Mouse (Mus musculus): ENCODE measurements around the gene Vmn2r85.
"Not testable (repeated sequence)": the region's sequence is repeated elsewhere in the genome, so short reads cannot be mapped to it uniquely, and the experiment has no call there.

The Vmn2r85 gene

GRCm38 (mm10) chr10:130429603-130430002 lies at the start of gene Vmn2r85:
Gene Vmn2r85 (minus strand): TSS chr10:130429703.
- not testable (repeated sequence) for DNase-seq (ENCODE audit: low read depth, low spot score)

GRCm38 (mm10) chr10:130470311-130470760 lies 40.8 kb upstream of the Vmn2r85 start:
- peak; percentile 53 for DNase-seq (ENCODE audit: low read depth, low spot score)

- not testable (repeated sequence) for DNase-seq (ENCODE audit: low read depth, low spot score)
These were observed 26.4 kb upstream of the Vmn2r85 start, which contains the start of gene Vmn2r86 for GRCm38 (mm10) chr10:130455950-130456349. Gene Vmn2r86 (minus strand): TSS chr10:130456050.

- DNase-seq (ENCODE audit: low read depth, low spot score): no peak
These were observed 15.3 kb upstream of the Vmn2r85 start for GRCm38 (mm10) chr10:130444776-130445175.

GRCm38 (mm10) chr10:130434185-130434898 lies 4.8 kb upstream of the Vmn2r85 start:
- not testable (repeated sequence) for DNase-seq (ENCODE audit: low read depth, low spot score)

DNA sequence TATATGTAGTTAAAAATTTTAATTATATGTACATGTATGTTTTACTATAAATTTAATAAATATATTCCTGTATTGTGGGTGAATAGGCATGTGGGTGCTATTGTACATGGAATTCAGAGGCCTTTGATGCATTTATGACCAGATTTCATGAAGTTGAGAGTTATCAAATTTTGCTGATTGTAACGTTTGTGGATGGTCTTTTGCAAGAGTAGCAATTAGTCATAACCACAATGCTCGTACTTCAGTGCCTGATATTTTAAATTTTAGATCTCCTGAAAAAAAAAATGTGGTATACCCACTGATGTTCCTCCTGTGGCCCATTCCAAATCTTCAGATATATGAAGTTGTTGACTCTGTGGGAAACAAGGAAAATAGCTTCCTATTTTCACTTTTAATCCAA lies 7.1 kb downstream of the Vmn2r85 start:
- DNase-seq (ENCODE audit: low read depth, low spot score): not testable (repeated sequence)

GRCm38 (mm10) chr10:130420401-130420800 lies 9.1 kb downstream of the Vmn2r85 start:
- DNase-seq (ENCODE audit: low read depth, low spot score): no peak

DNA sequence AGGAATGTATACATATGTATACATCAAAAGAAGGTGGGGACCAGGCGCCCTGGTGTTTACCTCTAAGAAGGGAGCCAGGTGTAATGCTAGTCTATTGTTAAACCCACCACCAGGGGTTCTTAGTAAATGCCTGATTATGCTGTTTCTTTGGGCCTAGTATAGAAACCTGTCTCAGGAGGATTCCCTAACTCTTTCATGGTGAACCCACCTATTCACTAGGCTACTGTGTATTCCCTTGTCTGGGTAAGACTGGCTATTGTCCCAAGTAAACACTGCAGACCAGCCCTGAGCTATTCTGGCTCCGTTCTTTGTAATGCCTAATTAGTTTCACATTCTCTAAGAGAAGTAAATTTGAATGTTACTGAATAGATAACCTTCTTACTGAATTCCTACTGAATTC lies 9.5 kb downstream of the Vmn2r85 start:
- not testable (repeated sequence) for DNase-seq (ENCODE audit: low read depth, low spot score)

GRCm38 (mm10) chr10:130416352-130416751 lies 13.2 kb downstream of the Vmn2r85 start:
- DNase-seq (ENCODE audit: low read depth, low spot score): not testable (repeated sequence)

DNA sequence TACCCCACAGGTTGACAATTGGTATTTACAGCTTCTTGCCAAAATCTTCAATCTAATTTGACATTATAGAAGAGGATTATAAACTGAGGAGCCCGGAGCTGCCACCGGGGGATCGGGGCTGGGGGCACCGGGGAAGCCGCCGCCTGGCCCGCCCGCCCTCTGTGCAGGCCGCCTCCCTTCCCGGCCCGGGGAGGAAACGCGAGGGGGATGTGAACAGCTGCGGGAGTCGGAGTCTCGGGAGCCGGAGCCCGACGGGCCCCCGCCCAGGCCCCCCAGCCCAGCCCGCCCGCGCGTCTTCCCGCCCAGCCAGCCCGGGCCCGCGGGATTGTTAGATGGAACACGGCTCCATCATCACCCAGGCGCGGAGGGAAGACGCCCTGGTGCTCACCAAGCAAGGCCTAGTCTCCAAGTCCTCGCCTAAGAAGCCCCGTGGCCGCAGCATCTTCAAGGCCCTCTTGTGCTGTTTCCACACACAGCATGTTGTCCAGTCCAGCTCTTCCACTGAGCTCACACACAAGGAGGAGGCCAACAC lies 17.3 kb downstream of the Vmn2r85 start:
- DNase-seq (ENCODE audit: low read depth, low spot score): not testable (repeated sequence)

GRCm38 (mm10) chr10:130394232-130394631 lies 35.3 kb downstream of the Vmn2r85 start, which contains the start of gene Vmn2r84:
Gene Vmn2r84 (minus strand): TSS chr10:130394332.
- no peak for DNase-seq (ENCODE audit: low read depth, low spot score)

DNA sequence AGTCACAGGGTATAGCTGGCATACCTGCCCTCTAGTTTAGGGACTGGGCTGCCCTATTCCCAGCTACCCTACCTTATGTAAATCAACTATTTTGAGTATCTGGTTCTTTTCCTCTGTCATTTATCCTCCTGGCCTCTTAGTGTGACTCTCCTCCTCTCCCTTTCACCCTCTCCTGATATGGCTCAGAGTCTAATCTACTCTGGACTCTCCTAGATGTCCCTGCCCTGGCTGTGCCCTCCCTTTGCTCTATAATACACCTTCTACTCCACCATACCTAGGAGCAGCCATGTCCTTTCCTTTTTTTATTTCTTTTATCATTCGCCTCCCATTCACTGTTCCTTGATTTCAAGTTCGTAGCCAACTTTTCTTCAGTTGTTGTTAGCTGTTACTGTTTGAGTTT lies 54.4 kb downstream of the Vmn2r85 start:
- no peak for DNase-seq (ENCODE audit: low read depth, low spot score)

- no peak for DNase-seq (ENCODE audit: low read depth, low spot score)
These were observed 56.9 kb downstream of the Vmn2r85 start for GRCm38 (mm10) chr10:130372491-130373173.

DNA sequence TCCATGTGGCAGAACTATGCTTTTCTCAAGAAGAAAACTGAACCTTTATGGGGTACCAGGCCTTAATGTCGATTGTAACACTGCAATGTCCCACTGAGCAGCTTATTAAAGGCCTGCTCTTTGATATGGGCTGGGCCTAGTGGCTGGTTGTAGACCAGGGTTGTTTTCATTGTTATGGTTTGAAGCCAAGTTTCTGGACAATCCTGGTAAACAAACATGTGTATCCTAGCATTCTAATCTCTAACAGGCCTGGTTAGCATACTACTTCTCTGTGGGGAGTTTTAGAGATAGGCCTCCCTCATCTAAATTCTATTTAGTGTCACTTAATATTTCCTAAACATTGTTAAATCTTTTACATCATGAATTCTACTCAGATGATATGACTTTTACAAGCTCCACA lies 57.9 kb downstream of the Vmn2r85 start:
- DNase-seq (ENCODE audit: low read depth, low spot score): no peak

DNA sequence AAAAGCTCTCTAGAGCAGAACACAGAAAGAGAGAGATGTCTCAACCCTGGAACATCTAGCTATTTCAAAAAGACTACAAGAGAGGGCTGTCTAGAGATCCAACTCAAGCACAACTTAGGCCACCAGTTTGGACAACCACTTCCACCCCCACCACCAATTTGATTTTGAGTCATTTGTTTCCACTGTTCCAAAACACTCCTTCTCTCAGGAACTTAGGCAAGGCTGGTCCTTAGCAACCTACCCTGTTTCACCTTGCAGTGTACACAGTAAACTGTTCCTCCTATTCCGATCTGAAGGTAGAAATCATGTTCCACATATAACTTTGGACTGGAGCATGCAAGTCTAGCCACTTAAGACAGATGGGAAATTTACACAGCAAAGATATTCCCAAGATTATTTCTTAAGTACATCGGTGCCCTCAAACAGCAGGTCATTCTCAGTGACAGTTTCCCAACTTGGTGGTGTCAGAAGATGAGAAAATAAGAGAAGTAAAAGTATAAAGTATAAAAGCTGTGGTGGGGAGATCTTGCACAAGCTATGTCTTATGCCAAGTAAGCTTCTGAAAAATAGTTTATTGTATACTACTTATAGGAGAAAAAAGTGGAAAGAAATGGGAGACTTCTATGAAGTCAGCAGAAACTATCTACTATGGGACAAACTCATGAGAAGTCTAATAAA lies 59.4 kb downstream of the Vmn2r85 start:
- DNase-seq (ENCODE audit: low read depth, low spot score): no peak

GRCm38 (mm10) chr10:130368384-130368783 lies 61.1 kb downstream of the Vmn2r85 start:
- no peak for DNase-seq (ENCODE audit: low read depth, low spot score)

GRCm38 (mm10) chr10:130364766-130365165 lies 64.7 kb downstream of the Vmn2r85 start:
- DNase-seq (ENCODE audit: low read depth, low spot score): no peak

Measured in mesoderm, embryonic 11.5 days (tissue).